Mouse (Mus musculus) intestine, embryonic 14.5 days (tissue): Measurements from ENCODE around the gene Crls1. TPM values are rescaled to one million over a fixed set of nuclear protein-coding genes. Genes with fewer than 3 reads are reported as not detected.

Experiments
- ATAC-seq: fragments of 200-750 bp; cut with Nextera tagmentation; replicated peaks from 2 replicates; pipeline ENCODE4 v1.8.0; 2017; ENCODE audit warnings: low read depth, moderate number of reproducible peaks, moderate TSS enrichment, moderate library complexity; ENCODE audit not compliant: low FRiP score, low TSS enrichment
- DNase-seq: peaks from one replicate; pipeline ENCODE4 v3.0.0-alpha.2; 2018; ENCODE audit warnings: low spot score
- H3K27ac ChIP-seq: fragments of 300-500 bp; sonication (generic); 2 replicates; pipeline ENCODE4 v1.5.1; 2014; ENCODE audit warnings: low read depth, mild to moderate bottlenecking, control low read depth
- H3K27me3 ChIP-seq: fragments of 300-500 bp; sonication (generic); replicated peaks from 2 replicates; pipeline ENCODE4 v1.6.1; 2014; ENCODE audit warnings: low read length, control low read depth; ENCODE audit not compliant: control insufficient read depth, insufficient read depth
- H3K36me3 ChIP-seq: fragments of 300-500 bp; sonication (generic); 2 replicates; pipeline ENCODE4 v1.6.1; 2014; ENCODE audit warnings: low read length, control low read depth; ENCODE audit not compliant: control insufficient read depth, insufficient read depth
- H3K4me1 ChIP-seq: fragments of 300-500 bp; sonication (generic); replicated peaks from 2 replicates; pipeline ENCODE4 v1.6.1; 2014; ENCODE audit warnings: low read length, control low read depth, mixed read lengths; ENCODE audit not compliant: control insufficient read depth, insufficient read depth
- H3K4me2 ChIP-seq: fragments of 300-500 bp; sonication (generic); 2 replicates; pipeline ENCODE4 v1.6.1; 2014; ENCODE audit warnings: low read length
- H3K4me3 ChIP-seq: fragments of 300-500 bp; sonication (generic); 2 replicates; pipeline ENCODE4 v1.5.1; 2014; ENCODE audit warnings: low read depth, low read length, control low read depth, mixed read lengths
- H3K9ac ChIP-seq: fragments of 300-500 bp; sonication (generic); 2 replicates; pipeline ENCODE4 v1.6.1; 2014; ENCODE audit warnings: mild to moderate bottlenecking, low read length
- H3K9me3 ChIP-seq: fragments of 300-500 bp; sonication (generic); 2 replicates; pipeline ENCODE4 v1.6.1; 2016; ENCODE audit warnings: low read length, control low read depth; ENCODE audit not compliant: control insufficient read depth
- WGBS: fragments of 180-500 bp; shearing (Covaris S2); extraction: QIAGEN DNeasy Blood & Tissue Kit; methylation state at CpG from one replicate; pipeline ENCODE4 v1.1.7; 2014; 5-methylcytosine and 5-hydroxymethylcytosine counted together
- polyA plus RNA-seq: library from polyadenylated mRNA; unstranded; fragments of >200 nt; fragmentation: Nextera tagmentation; extraction: Ambion mirVana; gene quantifications from 2 replicates; pipeline ENCODE4 v1.2.1, GENCODE M21; 2014

The Crls1 gene
- polyA plus RNA-seq, 1 experiment from 2014 or later: 20.3 TPM

DNA sequence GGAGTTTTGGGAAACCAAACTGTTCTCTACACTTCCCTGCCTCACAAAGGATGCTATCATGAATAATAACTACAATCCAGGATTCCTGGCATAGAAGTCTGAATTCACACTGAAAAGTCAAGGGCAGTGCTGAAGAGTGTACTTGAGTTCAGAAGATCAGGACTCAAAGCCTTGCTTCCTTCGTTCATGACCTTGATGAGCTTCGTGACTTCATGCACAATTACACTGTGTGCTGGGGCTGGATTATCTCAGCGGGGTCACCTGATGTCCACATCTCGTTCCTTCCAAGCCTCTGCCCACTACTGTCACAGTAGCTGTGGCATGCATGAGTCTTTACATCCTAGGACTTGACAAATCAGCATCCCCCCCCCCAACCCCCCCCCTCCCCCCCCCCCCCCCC is 55.2 kb downstream of the Crls1 start:
- ATAC-seq (no peak), DNase-seq (no peak)
- Histone ChIP-seq H3K27me3 (no peaks in the 10 kb centered on the region), H3K9me3 (no peaks in the 10 kb centered on the region), H3K27ac (no peak overlapping the region), H3K4me2 (no peak overlapping the region), H3K9ac (no peak overlapping the region), H3K4me1 (no peaks in the 10 kb centered on the region), H3K4me3 (no peak overlapping the region), H3K36me3 (no peaks in the 10 kb centered on the region)
- 81% methylated on average over 4 of the region's 4 CpGs for WGBS

DNA sequence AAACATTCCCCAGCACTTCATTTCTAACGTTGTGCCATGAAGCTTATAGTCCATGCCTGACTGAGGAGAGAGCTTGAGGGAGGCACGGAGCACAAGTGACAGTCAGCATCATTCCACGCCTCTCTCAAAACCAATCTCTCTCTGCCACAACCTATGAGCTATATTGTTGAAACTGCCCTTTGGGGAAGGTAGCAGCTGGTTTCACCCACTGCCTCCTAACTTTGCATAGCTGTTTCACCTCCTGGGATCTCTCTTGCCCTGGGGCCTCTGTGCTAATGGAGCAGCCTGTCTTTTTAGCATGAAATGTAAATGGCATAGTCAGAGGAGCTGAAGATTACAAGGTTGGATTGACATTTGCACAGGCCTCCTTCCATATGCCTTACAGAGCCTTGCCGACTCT is 55.6 kb downstream of the Crls1 start:
- H3K4me3 ChIP-seq: no peak overlapping the region
- no peak overlapping the region for H3K27ac ChIP-seq
- ATAC-seq (no peak), DNase-seq (no peak)
- H3K27me3 ChIP-seq: no peaks in the 10 kb centered on the region
- no peaks in the 10 kb centered on the region for H3K4me1 ChIP-seq
- no peaks in the 10 kb centered on the region for H3K9me3 ChIP-seq
- WGBS: 70% methylated on average over 4 of the region's 4 CpGs
- H3K36me3 ChIP-seq: no peaks in the 10 kb centered on the region
- H3K9ac ChIP-seq: no peak overlapping the region
- H3K4me2 ChIP-seq: no peak overlapping the region

DNA sequence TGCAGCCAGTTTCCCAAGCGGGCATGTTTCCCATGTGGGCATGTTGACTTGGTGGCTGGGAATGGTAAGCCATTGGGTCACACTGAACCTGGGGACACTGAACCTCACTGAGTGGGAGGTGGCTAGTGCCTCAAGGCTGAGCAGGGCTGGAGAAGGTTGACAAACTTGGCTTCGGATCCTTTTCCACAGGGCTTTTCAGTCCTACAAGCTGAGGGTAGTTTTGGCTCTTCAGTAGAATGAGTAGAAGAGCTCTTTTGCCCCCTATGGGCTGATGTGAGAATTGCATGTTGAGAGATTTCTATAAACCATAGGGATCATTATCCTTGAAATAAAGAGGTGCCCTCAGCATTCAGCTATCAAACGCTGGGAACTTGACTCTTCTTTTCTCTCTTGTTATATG is 57.0 kb downstream of the Crls1 start:
- H3K27ac ChIP-seq: no peak overlapping the region
- no peaks in the 10 kb centered on the region for H3K27me3 ChIP-seq
- ATAC-seq (no peak), DNase-seq (peak; percentile 65)
- no peak overlapping the region for H3K4me2 ChIP-seq
- no peak overlapping the region for H3K4me3 ChIP-seq
- no peaks in the 10 kb centered on the region for H3K36me3 ChIP-seq
- no peaks in the 10 kb centered on the region for H3K9me3 ChIP-seq
- no peaks in the 10 kb centered on the region for H3K4me1 ChIP-seq
- 37% methylated on average over 3 of the region's 3 CpGs for WGBS
- H3K9ac ChIP-seq: no peak overlapping the region

DNA sequence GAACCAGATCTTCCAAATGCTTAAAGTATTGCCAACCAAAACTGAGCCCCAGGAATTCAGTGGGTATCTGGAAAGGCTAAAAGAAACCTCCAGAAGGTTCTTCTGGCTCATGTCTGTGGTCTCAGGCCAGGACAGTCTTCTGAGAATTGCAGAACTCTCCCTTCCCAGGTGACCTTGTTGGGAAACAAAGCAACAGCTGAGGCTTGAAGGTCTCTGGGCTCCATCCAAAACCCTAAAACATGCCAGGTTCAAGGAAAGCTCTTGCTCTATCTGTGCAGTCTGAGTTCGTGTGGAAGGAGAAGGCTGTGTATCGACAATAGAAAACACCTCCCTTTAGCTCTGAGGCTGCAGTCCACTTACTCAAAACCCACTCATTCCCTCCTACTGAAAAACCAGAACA is 58.5 kb downstream of the Crls1 start:
- 66% methylated on average over 2 of the region's 2 CpGs for WGBS
- ATAC-seq: no peak

DNA sequence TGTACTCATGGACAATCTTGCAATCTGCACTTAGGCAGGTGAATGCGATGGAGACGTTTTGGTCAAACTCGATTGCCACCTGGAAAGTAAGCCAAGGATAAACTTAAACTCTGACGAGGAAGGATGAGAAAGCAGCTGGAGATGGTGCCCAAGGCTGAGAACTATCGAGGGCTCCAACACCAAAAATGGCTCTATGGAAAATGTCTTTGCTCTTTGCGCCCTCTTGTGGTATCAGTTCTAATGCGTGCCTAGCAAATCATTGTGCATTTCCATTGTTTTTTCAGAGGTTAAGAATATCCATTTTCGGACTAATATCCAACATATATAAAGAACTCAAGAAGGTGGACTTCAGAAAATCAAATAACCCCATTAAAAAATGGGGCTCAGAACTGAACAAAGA is 60.3 kb downstream of the Crls1 start:
- H3K9me3 ChIP-seq: no peaks in the 10 kb centered on the region
- H3K4me2 ChIP-seq: no peak overlapping the region
- no peaks in the 10 kb centered on the region for H3K27me3 ChIP-seq
- no peaks in the 10 kb centered on the region for H3K36me3 ChIP-seq
- ATAC-seq: no peak
- no peak for DNase-seq
- H3K9ac ChIP-seq: no peak overlapping the region
- H3K4me3 ChIP-seq: no peak overlapping the region
- no peaks in the 10 kb centered on the region for H3K4me1 ChIP-seq
- no peak overlapping the region for H3K27ac ChIP-seq
- 29% methylated on average over 8 of the region's 8 CpGs for WGBS

More for the DNA sequence above, 58.5 kb downstream of the Crls1 start:
- no peak for DNase-seq
- H3K4me3 ChIP-seq: no peak overlapping the region
- H3K4me2 ChIP-seq: no peak overlapping the region
- no peaks in the 10 kb centered on the region for H3K4me1 ChIP-seq
- no peaks in the 10 kb centered on the region for H3K9me3 ChIP-seq
- no peak overlapping the region for H3K27ac ChIP-seq
- no peak overlapping the region for H3K9ac ChIP-seq
- H3K27me3 ChIP-seq: no peaks in the 10 kb centered on the region
- H3K36me3 ChIP-seq: no peaks in the 10 kb centered on the region

DNA sequence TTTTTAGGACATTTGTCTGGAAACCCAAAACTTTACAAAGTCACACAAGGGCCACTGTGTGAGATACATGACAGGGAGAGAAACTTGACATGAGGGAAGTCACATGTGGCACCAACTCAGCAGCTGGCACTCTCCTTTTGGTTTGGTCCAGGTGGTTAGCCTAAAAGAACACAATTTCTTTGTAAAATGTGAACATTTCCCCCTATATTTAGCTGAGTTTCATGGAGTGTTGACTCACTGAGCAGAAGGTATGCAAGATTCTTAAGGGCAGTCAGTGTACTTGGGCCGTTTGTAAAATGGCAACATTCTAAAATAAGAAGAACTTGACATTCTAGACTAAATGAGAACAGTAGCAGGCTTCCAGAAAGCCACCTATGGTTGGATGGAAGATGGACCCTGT is 68.3 kb downstream of the Crls1 start:
- no peak overlapping the region for H3K4me2 ChIP-seq
- no peaks in the 10 kb centered on the region for H3K27me3 ChIP-seq
- H3K9ac ChIP-seq: no peak overlapping the region
- no peak overlapping the region for H3K4me3 ChIP-seq
- no peaks in the 10 kb centered on the region for H3K36me3 ChIP-seq
- 82% methylated on average over 1 of the region's 1 CpGs for WGBS
- no peaks in the 10 kb centered on the region for H3K4me1 ChIP-seq
- DNase-seq (no peak), ATAC-seq (no peak)
- H3K9me3 ChIP-seq: no peaks in the 10 kb centered on the region
- H3K27ac ChIP-seq: no peak overlapping the region

Other genes starting within 250 kb of the Crls1 start
- 13.6 and 22.3 TPM in 2 replicates for gene Shld1, start 159.7 kb upstream of the Crls1 start, polyA plus RNA-seq
- 4.2 and 15.2 TPM in 2 replicates for gene Chgb, start 65.4 kb upstream of the Crls1 start, polyA plus RNA-seq
- 34.4 and 37.2 TPM in 2 replicates for gene Trmt6, start 30.6 kb upstream of the Crls1 start, polyA plus RNA-seq
- gene Mcm8, start 30.5 kb upstream of the Crls1 start, polyA plus RNA-seq: 13.5 and 16.3 TPM in 2 replicates
- gene Lrrn4, start 34.2 kb downstream of the Crls1 start, polyA plus RNA-seq: 13.1 and 13.2 TPM in 2 replicates
- gene Fermt1, start 99.2 kb downstream of the Crls1 start, polyA plus RNA-seq: 54.9 and 57.6 TPM in 2 replicates